Mouse (Mus musculus): ENCODE measurements at regions not wholly inside any gene's neighbourhood (a gene's known extent, or its start where the extent isn't known, plus 50 kb on each side); places are given as distances from the start of the nearest gene placed in this dataset.

DNA sequence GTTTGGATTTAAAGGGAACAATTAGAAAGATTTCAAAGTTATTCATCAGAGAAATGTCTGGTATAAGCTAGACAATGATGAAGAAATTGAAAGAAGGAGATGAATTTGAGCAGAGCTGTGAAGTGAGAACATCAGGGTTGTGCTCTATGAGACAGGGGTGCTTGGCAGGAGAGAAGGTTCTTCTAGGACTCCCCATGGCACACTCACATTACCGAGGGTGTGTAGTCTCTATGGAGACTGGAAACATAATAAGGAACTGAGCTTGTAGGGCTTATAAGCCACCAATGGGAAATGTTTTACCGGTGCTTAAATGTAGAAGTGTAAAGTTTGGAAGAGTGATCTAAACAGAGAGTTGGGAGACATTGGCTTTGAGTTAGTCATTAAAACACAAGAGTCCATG is 889.9 kb downstream of the Stim2 start:
- H3K36me3 ChIP-seq (ENCODE audit: control insufficient read depth, insufficient read depth, low read length): no peaks in the 10 kb centered on the region
- WGBS: 81% methylated on average over 2 of the region's 2 CpGs
- H3K27me3 ChIP-seq (ENCODE audit: control insufficient read depth, insufficient read depth, low read depth, low read length): no peaks in the 10 kb centered on the region
- H3K4me1 ChIP-seq (ENCODE audit: control insufficient read depth, insufficient read depth, low read length): no peaks in the 10 kb centered on the region
- H3K4me2 ChIP-seq (ENCODE audit: low read length): no peak overlapping the region
- H3K4me3 ChIP-seq (ENCODE audit: low read depth, low read length): no peak overlapping the region
- H3K9me3 ChIP-seq (replicated peaks; ENCODE audit: control insufficient read depth, low read length, poor library complexity, severe bottlenecking): no peaks in the 10 kb centered on the region
- no peak overlapping the region for H3K27ac ChIP-seq (ENCODE audit: low read length)
- no peak overlapping the region for H3K9ac ChIP-seq (ENCODE audit: low read depth, low read length)
- ATAC-seq: no peak

DNA sequence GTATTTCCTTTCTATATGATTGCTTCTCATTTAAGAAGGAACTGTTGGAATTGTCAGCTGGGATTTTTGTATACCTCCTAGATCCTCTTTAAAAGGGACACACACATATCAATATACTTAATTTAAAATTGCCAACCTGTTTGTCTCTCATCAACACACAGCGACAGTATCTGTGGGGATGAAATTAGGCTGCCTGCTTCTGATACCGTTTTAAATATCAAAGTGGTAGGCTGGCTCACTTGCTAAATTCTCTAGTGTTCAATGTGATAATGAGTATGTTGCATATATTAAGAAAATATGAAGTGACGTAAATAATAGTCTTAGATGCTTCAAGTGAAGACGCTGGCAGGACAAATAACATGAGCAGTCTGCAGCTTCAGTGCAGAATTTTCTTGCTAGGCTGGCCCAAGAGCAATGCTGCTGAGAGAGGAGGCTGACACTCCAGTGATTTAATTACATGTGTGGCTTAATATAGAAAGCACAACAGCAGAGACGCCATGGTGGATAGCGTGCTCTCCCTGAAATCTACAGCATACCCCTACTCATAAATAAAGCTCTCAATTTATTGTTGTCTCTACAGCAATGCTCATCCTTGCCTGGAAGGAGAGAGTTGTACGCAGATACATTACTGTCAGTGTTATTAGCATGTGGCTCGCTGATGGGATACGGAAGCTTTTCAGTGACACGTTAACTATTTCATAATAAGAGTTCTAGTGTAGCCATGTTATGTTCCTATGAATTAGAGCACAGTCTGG is 896.4 kb downstream of the Stim2 start:
- Histone ChIP-seq H3K36me3 (ENCODE audit: control insufficient read depth, insufficient read depth, low read length) (no peaks in the 10 kb centered on the region), H3K27ac (ENCODE audit: low read length) (peak overlapping the region; percentile 75), H3K4me1 (ENCODE audit: control insufficient read depth, insufficient read depth, low read length) (peaks cover 6% of the 10 kb centered on the region; the same call in 1 of the 2 replicates), H3K4me3 (ENCODE audit: low read depth, low read length) (peak overlapping the region; percentile 12; the same call in 1 of the 2 replicates), H3K9me3 (replicated peaks; ENCODE audit: control insufficient read depth, low read length, poor library complexity, severe bottlenecking) (no peaks in the 10 kb centered on the region), H3K27me3 (ENCODE audit: control insufficient read depth, insufficient read depth, low read depth, low read length) (no peaks in the 10 kb centered on the region), H3K4me2 (ENCODE audit: low read length) (peak overlapping the region; percentile 39), H3K9ac (ENCODE audit: low read depth, low read length) (peak overlapping the region; percentile 34; the same call in 1 of the 2 replicates)
- 48% methylated on average over 10 of the region's 10 CpGs for WGBS
- peak; percentile 81 for ATAC-seq

All from midbrain, embryonic 16.5 days (tissue).